ENCODE assay signal across 8 mouse cellular contexts in genomic region chr1:44147563-44148381, GRCm38 (mm10). TPM values are rescaled to one million over a fixed set of nuclear protein-coding genes. Genes with fewer than 3 reads are reported as not detected.
DNase-seq lines count a peak whose midpoint lies in the region; ATAC-seq and TF ChIP-seq lines count a peak whose summit lies in the region.

TSS of gene Ercc5 (plus strand) at chr1:44147744.

- H3K27ac ChIP-seq in gastrocnemius, adult 2 months: peak within 1 kb of the TSS; percentile 99

- no peaks in the 10 kb centered on the region for H3K9me3 ChIP-seq in megakaryocyte, embryonic 14.5 days

- H3K27me3 ChIP-seq in megakaryocyte, embryonic 14.5 days (replicated peaks): no peaks in the 10 kb centered on the region

- peaks cover 17% of the 10 kb centered on the region for H3K36me3 ChIP-seq in megakaryocyte, embryonic 14.5 days (replicated peaks; ENCODE audit: low read length)

- H3K4me1 ChIP-seq in megakaryocyte, embryonic 14.5 days: peaks cover 6% of the 10 kb centered on the region

- ATAC-seq in common myeloid progenitor, adult 5-6 weeks (replicated peaks; ENCODE audit: low read depth, poor library complexity, severe bottlenecking): peak; percentile 98

- peak; percentile 96 for DNase-seq in ZHBTc4 (ENCODE audit: low read depth, low spot score)
- peak; percentile 88 for DNase-seq in gastrocnemius, adult 2 months
- peak; percentile 68 for DNase-seq in hindlimb bud, embryonic 11.5 days (ENCODE audit: extremely low spot score, low read depth, low spot score)
- peak; percentile 70 to 81 for DNase-seq in left cerebral cortex, adult 8-10 months (ENCODE audit: low spot score in 2 of 2)
- peak; percentile 93 to 94 for DNase-seq in right cerebral cortex, postnatal 10 days (ENCODE audit: low spot score in 2 of 2)
- DNase-seq in urinary bladder, postnatal 25 days (ENCODE audit: low spot score): peak; percentile 71

- no peak for TF ChIP-seq CTCF in gastrocnemius, adult 2 months (IDR thresholded peaks at IDR 0.05)

- intact Hi-C loops in gastrocnemius, adult 2 months (cut with DNase I): loop anchor here (2.0 to 5.0 kb wide), 2 partner anchors 29 to 45 kb away; partner anchors contain the start of genes Bivm, Kdelc1 and Tex30

- peak within 1 kb of the TSS; percentile 90 for H3K4me3 ChIP-seq in gastrocnemius, adult 2 months
- H3K4me3 ChIP-seq in megakaryocyte, embryonic 14.5 days (replicated peaks): peak within 1 kb of the TSS; percentile 96

RNA-seq across cellular contexts. Expression of gene Ercc5, which starts in this region (rescaled TPM):
- 10.5 and 16.6 TPM in 2 replicates for total RNA-seq in common myeloid progenitor, adult 5-6 weeks (2017)
- total RNA-seq in gastrocnemius, adult 2 months (2021): 10 to 100 TPM; 14.0 to 19.9 TPM
- total RNA-seq in left cerebral cortex, adult 8-10 months (2022): 10 to 100 TPM; 20.8 to 24.0 (median 22.3) TPM
- polyA plus RNA-seq in megakaryocyte, embryonic 14.5 days (2012; ENCODE audit: insufficient read depth, low replicate concordance): 1.7 TPM in 1 of 2 replicates, not detected in the other

Comparison
In these comparisons a context has a peak if more than half of its experiments do, and no peak if none do; other contexts are left out.
1. Peak in every context shown above with its lines: DNase-seq, ATAC-seq, H3K4me3 ChIP-seq and H3K27ac ChIP-seq.